Mouse (Mus musculus) adrenal gland, adult 2 months (tissue): ENCODE measurements at regions not wholly inside any gene's neighbourhood (a gene's known extent, or its start where the extent isn't known, plus 50 kb on each side); places are given as distances from the start of the nearest gene placed in this dataset.

Source experiments
- DNase-seq: peaks from one replicate; pipeline ENCODE4 v3.0.0; 2021

DNA sequence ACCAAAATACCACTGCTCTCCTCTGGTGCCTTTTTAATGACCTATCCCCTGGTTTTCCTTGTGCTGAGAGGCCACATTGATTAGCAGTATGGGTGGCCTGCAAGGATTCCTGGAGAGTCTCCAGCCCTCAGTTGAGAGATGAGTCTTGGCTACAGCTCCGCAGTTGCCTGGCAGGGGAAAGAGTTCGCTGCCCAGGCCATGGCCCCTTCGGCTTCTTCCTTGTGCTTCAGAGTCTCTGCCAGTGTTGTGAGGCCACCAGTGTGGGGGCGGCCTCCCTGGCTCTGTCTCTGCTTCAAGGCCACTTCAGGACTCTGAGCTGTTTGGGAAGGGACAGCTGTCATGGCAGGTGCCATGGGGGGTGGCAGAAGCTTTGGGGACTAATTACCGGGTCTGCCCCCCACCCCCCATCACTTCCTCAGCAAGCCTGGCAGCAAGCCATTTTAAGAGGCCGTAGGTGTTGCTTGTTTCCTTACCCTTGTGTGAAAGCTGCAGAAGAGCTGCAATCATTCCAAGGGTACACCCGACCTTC, 85.8 kb upstream of the Gria1 start:
- no peak for DNase-seq

DNA sequence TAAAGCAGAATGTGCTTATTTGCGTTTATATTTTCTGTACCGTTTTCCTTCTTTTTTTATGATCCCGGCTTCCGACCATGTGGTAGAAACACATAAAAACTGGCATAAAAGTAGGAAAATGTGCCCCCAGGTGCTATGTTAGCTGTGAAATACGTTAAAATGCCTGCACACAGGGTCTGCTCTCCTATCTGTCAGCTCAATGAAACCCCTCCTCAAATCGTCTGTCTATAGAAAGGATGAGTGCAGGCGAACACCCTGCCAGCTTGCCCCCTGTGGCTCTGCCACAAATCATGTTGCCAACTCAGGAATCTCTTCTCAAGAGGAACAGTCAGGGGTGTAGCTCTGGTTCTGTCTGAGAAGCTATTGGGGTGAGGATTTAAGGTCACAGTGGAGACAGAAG, 78.4 kb upstream of the Gria1 start:
- no peak for DNase-seq

DNA sequence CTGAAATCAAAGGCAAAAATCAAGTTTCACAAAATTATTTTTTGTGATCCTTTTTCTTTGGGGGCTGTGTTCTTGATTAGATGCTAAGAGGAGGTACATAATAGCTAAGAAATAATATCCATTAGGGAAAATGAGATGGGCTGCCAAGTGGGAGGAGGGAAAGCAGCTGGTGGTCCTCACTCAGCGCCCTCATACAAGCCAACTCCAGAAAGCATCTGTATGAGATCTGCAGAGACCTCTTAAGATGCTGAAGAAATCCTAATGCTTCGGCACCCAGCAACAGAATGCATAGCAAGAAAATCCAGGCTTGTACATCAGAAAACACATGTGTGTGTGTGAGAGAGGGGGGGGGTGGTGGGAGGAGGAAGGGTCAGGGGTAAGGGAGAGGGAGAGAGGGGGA, 58.8 kb upstream of the Gria1 start:
- DNase-seq: no peak

DNA sequence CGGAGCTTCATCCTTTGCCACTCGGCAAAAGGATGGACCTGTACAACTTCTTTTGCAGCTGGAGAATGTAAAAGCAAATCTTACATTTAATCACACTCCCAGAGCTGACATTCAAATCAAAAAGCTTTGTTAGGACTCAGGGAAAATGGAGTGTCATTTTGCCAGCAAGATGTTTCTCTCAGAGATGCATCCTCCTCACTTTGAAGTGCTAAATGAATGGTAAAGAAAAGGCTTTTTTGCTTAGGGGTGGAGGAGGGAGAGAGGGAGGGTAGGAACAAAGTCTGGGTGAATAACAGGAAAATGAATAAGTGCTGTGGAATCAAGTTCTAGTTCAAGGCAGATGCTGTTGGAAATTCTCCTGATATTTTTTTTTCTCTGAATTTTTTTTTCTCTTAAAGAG, 53.4 kb upstream of the Gria1 start:
- no peak for DNase-seq
